Mouse (Mus musculus): ENCODE data around the gene Tmem108.
A peak's percentile ranks its signal among the peaks of the same experiment; 100 is the strongest.

DNA sequence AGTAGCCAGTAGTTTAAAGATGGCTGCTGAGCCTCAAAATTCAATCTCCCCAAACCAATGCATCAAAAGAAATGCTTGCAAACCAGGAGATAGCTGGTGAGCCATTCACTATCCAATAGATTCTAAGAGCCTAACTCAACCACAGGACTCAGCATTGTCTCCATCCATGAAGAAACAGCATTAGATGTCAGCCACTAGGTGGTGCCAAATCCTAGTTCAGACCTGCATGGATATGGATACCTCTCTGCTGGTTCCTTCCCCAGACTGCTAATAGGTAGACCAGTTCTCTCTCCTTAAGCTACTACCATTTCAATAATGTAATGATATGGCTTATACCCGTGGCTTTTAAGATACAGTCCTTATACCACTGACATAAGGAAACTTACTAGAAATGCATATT lies 137.0 kb downstream of the Tmem108 start:
- TF ChIP-seq POLR2A (IDR thresholded peaks at IDR 0.05; ENCODE audit: borderline replicate concordance, extremely low read depth, insufficient read depth, insufficient read length, poor library complexity, severe bottlenecking) (no peak), CTCF (IDR thresholded peaks at IDR 0.05; ENCODE audit: borderline replicate concordance, extremely low read depth, insufficient read depth, insufficient read length) (peak; percentile 77)

Measured in brain, embryonic 14.5 days (tissue).